In genomic region chr5:91776971-91777370, GRCm38 (mm10) we compare ENCODE assay signal across 30 mouse cellular contexts.
"Had no signal": no experiment of that assay in that cellular context is flagged by ENCODE, and none has a peak within 500 bp of the region (broad histone marks: within the 10 kb centered on the region; RNA-seq: fewer than 3 reads in every experiment).

No protein-coding gene starts in this region.

- H3K27ac ChIP-seq: limb, embryonic 10.5 days; limb, embryonic 12.5 days; limb, embryonic 13.5 days; limb, embryonic 15.5 days; liver, embryonic 12.5 days; liver, embryonic 13.5 days; liver, embryonic 14.5 days; liver, embryonic 15.5 days; lung, embryonic 15.5 days; macrophage; midbrain, embryonic 12.5 days; midbrain, embryonic 13.5 days; midbrain, embryonic 15.5 days; neural tube, embryonic 12.5 days had no signal

- H3K9ac ChIP-seq: limb, embryonic 12.5 days; limb, embryonic 13.5 days; limb, embryonic 15.5 days; liver, embryonic 12.5 days; liver, embryonic 13.5 days; liver, embryonic 14.5 days; liver, embryonic 15.5 days; liver, postnatal 0 days; lung, embryonic 14.5 days; lung, embryonic 15.5 days; midbrain, embryonic 12.5 days; midbrain, embryonic 13.5 days; midbrain, embryonic 15.5 days; neural tube, embryonic 12.5 days had no signal

- H3K36me3 ChIP-seq: limb, embryonic 10.5 days; limb, embryonic 12.5 days; limb, embryonic 13.5 days; limb, embryonic 15.5 days; liver, embryonic 12.5 days; liver, embryonic 13.5 days; liver, embryonic 15.5 days; lung, embryonic 15.5 days; midbrain, embryonic 12.5 days; midbrain, embryonic 13.5 days; midbrain, embryonic 15.5 days; neural tube, embryonic 12.5 days had no signal

- H3K4me1 ChIP-seq: limb, embryonic 12.5 days; limb, embryonic 13.5 days; limb, embryonic 15.5 days; liver, embryonic 12.5 days; liver, embryonic 13.5 days; liver, embryonic 15.5 days; lung, embryonic 15.5 days; megakaryocyte, embryonic 14.5 days; midbrain, embryonic 12.5 days; midbrain, embryonic 13.5 days; midbrain, embryonic 15.5 days; neural tube, embryonic 12.5 days had no signal

- H3K27me3 ChIP-seq: limb, embryonic 12.5 days; limb, embryonic 13.5 days; limb, embryonic 15.5 days; liver, embryonic 12.5 days; liver, embryonic 13.5 days; liver, embryonic 15.5 days; lung, embryonic 15.5 days; megakaryocyte, embryonic 14.5 days; midbrain, embryonic 12.5 days; midbrain, embryonic 13.5 days; midbrain, embryonic 15.5 days; neural tube, embryonic 12.5 days had no signal

- DNase-seq: left cerebral cortex, postnatal 4 days; liver; liver, embryonic 13.5 days; liver, postnatal 0 days; lung, adult 18-20 months; lung, adult 2 months; lung, embryonic 14.5 days; lung, postnatal 10 days; lung, postnatal 14 days; lung, postnatal 36 days; lung, postnatal 4 days; midbrain, embryonic 14.5 days had no signal

- H3K9me3 ChIP-seq: limb, embryonic 10.5 days; limb, embryonic 12.5 days; limb, embryonic 13.5 days; limb, embryonic 15.5 days; liver, embryonic 12.5 days; liver, embryonic 13.5 days; liver, embryonic 15.5 days; lung, embryonic 15.5 days; megakaryocyte, embryonic 14.5 days; midbrain, embryonic 12.5 days; midbrain, embryonic 13.5 days; midbrain, embryonic 15.5 days; neural tube, embryonic 12.5 days had no signal

- H3K4me3 ChIP-seq: limb, embryonic 10.5 days; limb, embryonic 12.5 days; limb, embryonic 13.5 days; limb, embryonic 15.5 days; liver, embryonic 12.5 days; liver, embryonic 13.5 days; liver, embryonic 15.5 days; lung, embryonic 15.5 days; megakaryocyte, embryonic 14.5 days; midbrain, embryonic 12.5 days; midbrain, embryonic 13.5 days; midbrain, embryonic 15.5 days; myocyte; neural tube, embryonic 12.5 days had no signal

- H3K4me2 ChIP-seq: limb, embryonic 12.5 days; limb, embryonic 13.5 days; limb, embryonic 15.5 days; liver, embryonic 11.5 days; liver, embryonic 12.5 days; liver, embryonic 13.5 days; liver, embryonic 15.5 days; lung, embryonic 14.5 days; lung, embryonic 15.5 days; midbrain, embryonic 12.5 days; midbrain, embryonic 13.5 days; midbrain, embryonic 15.5 days; neural tube, embryonic 12.5 days had no signal

- ATAC-seq: liver, embryonic 12.5 days; liver, postnatal 0 days; lung, postnatal 0 days; midbrain, embryonic 13.5 days; midbrain, embryonic 15.5 days; midbrain, embryonic 16.5 days had no signal
